Mouse (Mus musculus) common myeloid progenitor, adult 5-6 weeks (primary cell): ENCODE results near the gene H3f3b. TPM values are rescaled to one million over a fixed set of nuclear protein-coding genes. Genes with fewer than 3 reads are reported as not detected.

Experiments
- ATAC-seq: replicated peaks from 2 replicates; pipeline ENCODE4 v1.8.0; 2016; ENCODE audit warnings: low read depth, mild to moderate bottlenecking, moderate TSS enrichment, inconsistent platforms; ENCODE audit not compliant: poor library complexity, severe bottlenecking
- total RNA-seq: library from RNA; stranded (forward); fragments of 200-1000, 187-1606 nt; gene quantifications from 2 replicates; pipeline ENCODE4 v1.2.3, GENCODE M21; 2017

H3f3b gene
- total RNA-seq, 1 experiment from 2014 or later, result 869 TPM

DNA sequence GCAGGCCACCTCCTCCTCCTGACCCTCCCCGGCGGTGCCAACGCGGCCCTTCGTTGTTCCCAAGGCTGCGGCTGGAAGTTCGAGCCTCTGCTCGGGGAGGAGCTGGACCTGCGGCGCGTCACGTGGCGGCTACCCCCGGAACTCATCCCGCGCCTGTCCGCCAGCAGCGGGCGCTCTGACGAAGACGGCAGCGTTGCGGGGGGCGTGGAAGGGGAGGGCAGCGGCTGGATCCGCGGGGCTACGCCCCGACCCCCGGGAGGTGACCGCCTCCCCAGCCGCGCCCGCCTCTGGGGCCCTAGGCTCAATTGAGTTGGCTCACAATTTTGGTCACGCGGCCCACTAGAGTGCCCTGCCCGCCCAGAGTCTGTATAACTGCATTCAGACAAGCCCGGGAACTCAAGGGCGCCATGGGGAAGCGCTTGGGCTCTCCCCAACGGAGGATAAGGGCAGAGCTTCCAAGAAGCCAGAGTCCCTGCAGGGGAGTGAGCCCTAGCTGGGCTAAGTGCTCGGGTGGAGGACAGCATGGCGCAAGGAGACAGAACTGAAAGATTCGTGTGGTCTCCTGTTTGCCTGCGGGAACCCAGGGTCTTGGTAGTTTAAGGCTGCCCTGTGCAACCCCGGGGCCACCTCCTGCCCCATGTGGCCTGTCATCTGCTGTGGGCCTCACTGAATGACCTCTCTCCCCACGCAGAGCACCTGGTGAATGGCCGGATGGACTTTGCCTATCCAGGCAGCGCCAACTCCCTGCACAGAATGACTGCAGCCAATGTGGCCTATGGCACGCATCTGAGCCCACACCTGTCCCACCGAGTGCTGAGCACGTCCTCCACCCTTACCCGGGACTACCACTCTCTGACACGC, 22.7 kb downstream of the H3f3b start:
- ATAC-seq, result peak; percentile 76

GRCm38 (mm10) chr11:116004186-116004823, 23.5 kb downstream of the H3f3b start:
- peak; percentile 38 for ATAC-seq

- no peak for ATAC-seq
Observed at GRCm38 (mm10) chr11:116002894-116003293, 24.9 kb downstream of the H3f3b start.

DNA sequence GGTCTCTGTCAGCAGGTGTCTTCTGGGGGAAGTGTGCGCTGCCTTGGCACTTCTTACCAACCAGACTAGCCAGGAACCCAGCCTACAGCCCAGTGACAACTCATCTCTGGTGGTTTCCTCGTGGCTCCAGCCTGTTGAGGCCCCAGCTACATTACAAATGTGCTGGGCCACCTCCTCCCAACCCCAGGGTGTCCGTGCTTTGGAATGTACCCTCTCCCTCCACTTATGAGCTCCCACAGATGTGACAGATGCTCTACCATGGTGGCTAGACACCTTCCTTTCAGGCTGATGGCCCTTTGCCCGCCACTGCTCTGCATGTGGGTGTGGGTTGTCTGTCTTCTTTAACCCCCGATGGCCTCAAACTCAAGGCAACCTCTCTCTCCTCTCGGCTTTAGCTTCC, 26.0 kb downstream of the H3f3b start:
- ATAC-seq, result no peak

GRCm38 (mm10) chr11:116000607-116001006, 27.2 kb downstream of the H3f3b start:
- no peak for ATAC-seq

- ATAC-seq, result peak; percentile 45
Observed at GRCm38 (mm10) chr11:115999538-116000143, 28.1 kb downstream of the H3f3b start.

- ATAC-seq, result peak; percentile 16; the same call in 1 of the 2 replicates
Observed at GRCm38 (mm10) chr11:115999027-115999426, 28.7 kb downstream of the H3f3b start.

- no peak for ATAC-seq
Observed at GRCm38 (mm10) chr11:115997662-115998061, 30.1 kb downstream of the H3f3b start.

- no peak for ATAC-seq
Observed at GRCm38 (mm10) chr11:115997047-115997446, 30.7 kb downstream of the H3f3b start.

DNA sequence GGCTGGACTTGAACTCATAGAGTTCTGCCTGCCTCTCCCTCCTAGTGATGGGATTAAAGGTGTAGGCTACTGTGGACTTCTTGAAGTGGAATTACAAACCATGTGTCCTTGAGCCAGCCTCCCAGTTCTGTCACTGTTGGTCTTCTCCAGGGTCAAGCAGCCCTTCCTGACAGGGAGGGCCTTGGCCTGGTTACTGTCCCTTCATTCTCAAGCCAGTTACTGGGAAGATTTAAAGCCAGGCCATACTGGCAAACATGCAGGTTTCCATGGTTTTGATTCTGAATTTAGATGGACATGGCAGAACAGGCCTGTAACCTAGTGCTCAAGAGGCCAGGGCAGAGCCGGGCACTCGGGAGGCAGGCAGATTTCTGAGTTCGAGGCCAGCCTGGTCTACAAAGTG, 32.5 kb downstream of the H3f3b start:
- ATAC-seq, result no peak

- no peak for ATAC-seq
Observed at GRCm38 (mm10) chr11:115992098-115992497, 35.7 kb downstream of the H3f3b start.

- no peak for ATAC-seq
Observed at GRCm38 (mm10) chr11:115989686-115990085, 38.1 kb downstream of the H3f3b start.

DNA sequence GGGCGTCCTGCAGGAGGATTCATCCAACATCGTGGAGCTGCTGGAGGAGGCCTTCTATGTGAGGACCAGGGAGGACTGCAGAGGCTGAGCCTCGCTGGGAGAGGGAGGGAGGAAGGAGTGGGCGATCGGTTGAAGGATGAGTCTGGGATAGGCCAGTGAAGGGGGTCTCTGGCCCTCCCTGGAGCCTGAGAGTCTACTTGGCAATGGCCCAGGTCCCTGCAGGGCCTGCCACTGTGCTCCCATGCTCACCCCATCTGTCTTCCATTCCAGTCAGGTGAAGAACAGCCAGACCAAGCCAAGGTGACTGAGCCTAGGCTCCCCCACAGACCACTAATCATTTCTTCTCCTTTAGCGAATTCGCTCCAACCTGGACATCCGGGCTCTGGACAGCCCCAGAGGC, 44.5 kb downstream of the H3f3b start:
- no peak for ATAC-seq

GRCm38 (mm10) chr11:115982472-115982871, 45.3 kb downstream of the H3f3b start:
- ATAC-seq, result no peak

DNA sequence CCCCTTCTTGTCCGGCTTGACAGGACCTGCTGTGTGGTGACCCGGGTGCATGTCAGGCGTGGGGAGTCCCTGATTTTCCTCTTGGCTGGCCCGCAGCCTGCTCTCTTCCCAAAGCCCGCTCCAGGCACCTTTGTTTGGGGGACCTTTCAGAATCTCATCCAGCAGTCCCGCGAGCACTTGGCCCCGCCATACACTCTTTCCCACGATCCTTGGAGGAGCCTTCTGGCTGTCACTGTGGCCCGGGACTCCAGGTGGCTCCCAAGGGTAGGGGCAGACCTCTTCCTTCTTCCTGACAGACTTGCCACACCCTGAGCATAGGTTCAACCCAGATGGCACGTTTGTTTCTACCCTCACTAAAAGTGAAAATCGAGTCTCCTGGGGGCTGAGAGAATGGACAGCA, 52.2 kb downstream of the H3f3b start:
- no peak for ATAC-seq

- no peak for ATAC-seq
Observed at GRCm38 (mm10) chr11:115975083-115975420, 52.7 kb downstream of the H3f3b start.

GRCm38 (mm10) chr11:115974309-115975082, 53.3 kb downstream of the H3f3b start, which contains the start of gene Itgb4:
TSS of gene Itgb4 (plus strand) at chr11:115974709.
- peak; percentile 28 for ATAC-seq
